Mouse (Mus musculus) midbrain, embryonic 14.5 days (tissue): ENCODE data around the gene Vps37d. TPM values are rescaled to one million over a fixed set of nuclear protein-coding genes. Genes with fewer than 3 reads are reported as not detected.
A peak's percentile ranks its signal among the peaks of the same experiment; 100 is the strongest.
"Not testable (repeated sequence)": the region's sequence is repeated elsewhere in the genome, so short reads cannot be mapped to it uniquely, and the experiment has no call there.

Experiments used
- ATAC-seq: fragments of 200-750 bp; cut with Nextera tagmentation; 2 replicates; pipeline ENCODE4 v1.8.0; 2017; ENCODE audit warnings: moderate number of reproducible peaks, moderate library complexity; ENCODE audit not compliant: low FRiP score, low TSS enrichment
- DNase-seq: peaks from one replicate; pipeline ENCODE4 v3.0.0-alpha.2; 2015
- H3K27ac ChIP-seq: fragments of 300-500 bp; sonication (generic); replicated peaks from 2 replicates; pipeline ENCODE4 v1.5.1; 2014; ENCODE audit warnings: mild to moderate bottlenecking, low read depth, low read length, moderate library complexity
- H3K27me3 ChIP-seq: fragments of 300-500 bp; sonication (generic); 2 replicates; pipeline ENCODE4 v1.6.1; 2014; ENCODE audit warnings: low read length, control low read depth, mixed read lengths; ENCODE audit not compliant: control insufficient read depth, insufficient read depth
- H3K36me3 ChIP-seq: fragments of 300-500 bp; sonication (generic); 2 replicates; pipeline ENCODE4 v1.6.1; 2014; ENCODE audit warnings: low read length, control low read depth; ENCODE audit not compliant: control insufficient read depth, insufficient read depth
- H3K4me1 ChIP-seq: fragments of 300-500 bp; sonication (generic); 2 replicates; pipeline ENCODE4 v1.6.1; 2014; ENCODE audit warnings: mild to moderate bottlenecking, antibody characterized with exemption, low read length, control low read depth; ENCODE audit not compliant: control insufficient read depth, insufficient read depth
- H3K4me2 ChIP-seq: fragments of 300-500 bp; sonication (generic); 2 replicates; pipeline ENCODE4 v1.6.1; 2014; ENCODE audit warnings: mild to moderate bottlenecking, low read length, moderate library complexity
- H3K4me3 ChIP-seq: fragments of 300-500 bp; sonication (generic); replicated peaks from 2 replicates; pipeline ENCODE4 v1.5.1; 2014; ENCODE audit warnings: low read depth, low read length
- H3K9ac ChIP-seq: fragments of 300-500 bp; sonication (generic); replicated peaks from 2 replicates; pipeline ENCODE4 v1.6.1; 2014; ENCODE audit warnings: mild to moderate bottlenecking, low read length, moderate library complexity
- H3K9me3 ChIP-seq: fragments of 300-500 bp; sonication (generic); 2 replicates; pipeline ENCODE4 v1.6.1; 2016; ENCODE audit warnings: low read length, control low read depth, mixed read lengths; ENCODE audit not compliant: control insufficient read depth
- WGBS: fragments of 180-500 bp; shearing (Covaris S2); extraction: QIAGEN DNeasy Blood & Tissue Kit; methylation state at CpG from one replicate; pipeline ENCODE4 v1.1.7; 2014; 5-methylcytosine and 5-hydroxymethylcytosine counted together
- polyA plus RNA-seq: library from polyadenylated mRNA; unstranded; fragments of >200 nt; fragmentation: Nextera tagmentation; extraction: Ambion mirVana; gene quantifications from 2 replicates; pipeline ENCODE4 v1.2.1, GENCODE M21; 2014

Vps37d gene
- polyA plus RNA-seq, 1 experiment from 2014 or later, result 33.4 TPM

GRCm38 (mm10) chr5:135070448-135070847 lies 7.6 kb downstream of the Vps37d start:
- 83% methylated on average over 3 of the region's 3 CpGs for WGBS
- Histone ChIP-seq H3K4me3 (no peak overlapping the region), H3K9me3 (no peaks in the 10 kb centered on the region), H3K27ac (no peak overlapping the region), H3K4me2 (no peak overlapping the region), H3K27me3 (no peaks in the 10 kb centered on the region), H3K36me3 (peaks cover 46% of the 10 kb centered on the region), H3K4me1 (peaks cover 2% of the 10 kb centered on the region), H3K9ac (no peak overlapping the region)
- no peak for DNase-seq
- no peak for ATAC-seq

DNA sequence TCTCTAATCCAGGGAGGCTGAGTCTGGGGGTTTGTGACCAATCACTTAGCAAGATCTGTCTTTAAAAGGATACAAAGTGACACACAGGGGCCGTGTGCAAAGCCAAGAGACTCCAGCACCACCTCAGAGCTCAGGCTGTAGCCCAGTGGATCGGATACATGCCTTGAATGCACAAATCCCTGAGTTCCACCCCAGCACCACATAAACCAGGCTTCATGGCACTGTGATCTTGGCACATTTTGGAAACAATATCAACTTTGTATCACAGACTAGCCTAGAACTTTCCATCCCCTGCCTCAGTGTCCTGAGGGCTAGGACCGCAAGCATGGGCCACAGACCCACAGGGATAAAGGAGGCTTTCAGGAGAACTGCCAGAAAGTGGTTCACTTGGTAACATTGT lies 12.1 kb downstream of the Vps37d start:
- WGBS, result 91% methylated on average over 3 of the region's 3 CpGs
- peaks cover 13% of the 10 kb centered on the region for H3K4me1 ChIP-seq
- no peak overlapping the region for H3K9ac ChIP-seq
- DNase-seq, result no peak
- no peak overlapping the region for H3K27ac ChIP-seq
- H3K4me3 ChIP-seq, result no peak overlapping the region
- H3K27me3 ChIP-seq, result no peaks in the 10 kb centered on the region
- no peak overlapping the region for H3K4me2 ChIP-seq
- H3K9me3 ChIP-seq, result no peaks in the 10 kb centered on the region
- ATAC-seq, result no peak
- H3K36me3 ChIP-seq, result peaks cover 12% of the 10 kb centered on the region; the same call in 1 of the 2 replicates

- Histone ChIP-seq H3K4me1 (peaks cover 13% of the 10 kb centered on the region), H3K9ac (peak within 1 kb of the TSS; percentile 81), H3K4me3 (peak within 1 kb of the TSS; percentile 88), H3K4me2 (peak within 1 kb of the TSS; percentile 90), H3K36me3 (peaks cover 23% of the 10 kb centered on the region), H3K27ac (peak within 1 kb of the TSS; percentile 74)
- 79% methylated on average over 9 of the region's 9 CpGs for WGBS
- not testable (repeated sequence) for DNase-seq, H3K9me3 ChIP-seq, H3K27me3 ChIP-seq, ATAC-seq
Observed at GRCm38 (mm10) chr5:135064909-135065446, 13.1 kb downstream of the Vps37d start, which contains the start of gene Bud23. Bud23 (minus strand) TSS chr5:135064959.

GRCm38 (mm10) chr5:135064382-135064766 lies 13.7 kb downstream of the Vps37d start:
- Histone ChIP-seq H3K27me3 (no peaks in the 10 kb centered on the region), H3K27ac (peak overlapping the region; percentile 74), H3K4me2 (peak overlapping the region; percentile 90), H3K9me3 (no peaks in the 10 kb centered on the region), H3K4me3 (peak overlapping the region; percentile 88), H3K4me1 (peaks cover 13% of the 10 kb centered on the region), H3K36me3 (peaks cover 29% of the 10 kb centered on the region), H3K9ac (peak overlapping the region; percentile 81)
- under 1% methylated on average over 40 of the region's 40 CpGs for WGBS
- no peak for DNase-seq
- peak; percentile 49 for ATAC-seq

DNA sequence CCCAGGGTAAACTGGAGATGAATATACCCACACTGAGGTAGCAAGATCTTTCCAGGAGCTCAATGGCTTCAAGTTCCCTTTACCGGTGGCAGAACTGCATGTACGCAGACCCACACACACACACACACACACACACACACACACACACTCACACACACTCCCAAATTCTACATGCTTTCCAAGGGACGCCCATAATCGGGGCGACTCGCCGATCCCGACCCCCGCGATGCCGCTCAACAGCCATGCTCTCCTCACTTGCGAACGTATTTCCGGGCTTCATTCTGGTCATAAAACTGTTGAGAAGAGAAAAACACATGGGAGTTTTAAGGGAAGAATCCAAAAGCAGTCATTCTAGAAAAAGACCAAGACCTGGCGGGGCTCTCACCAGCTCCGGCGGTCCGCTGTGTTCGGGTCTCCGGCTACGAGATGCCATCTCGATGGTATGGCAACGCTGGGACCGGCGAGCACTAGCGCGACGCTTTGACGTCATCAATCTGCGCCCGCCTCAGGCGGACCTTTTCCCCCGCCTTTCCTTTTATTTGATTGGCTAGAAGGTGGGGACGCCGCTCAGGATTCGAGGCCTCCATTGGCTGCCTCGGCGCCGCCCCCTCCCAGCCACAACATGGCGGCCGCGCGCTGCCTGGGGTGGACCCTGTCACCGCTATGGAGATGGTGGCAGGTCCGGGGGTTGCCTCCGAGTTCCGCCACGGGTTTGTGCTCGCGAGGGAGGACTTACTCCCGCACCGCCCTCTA lies 14.3 kb downstream of the Vps37d start, which contains the start of gene Dnajc30:
Gene Dnajc30, plus strand, starts transcription at position 574 of the 753 bp plus-strand sequence.
- H3K4me1 ChIP-seq, result peaks cover 13% of the 10 kb centered on the region
- peak within 1 kb of the TSS; percentile 90 for H3K4me2 ChIP-seq
- peak within 1 kb of the TSS; percentile 81 for H3K9ac ChIP-seq
- DNase-seq (peak; percentile 100), ATAC-seq (peak; percentile 95)
- H3K9me3 ChIP-seq, result no peaks in the 10 kb centered on the region
- WGBS, result under 1% methylated on average over 52 of the region's 52 CpGs
- H3K4me3 ChIP-seq, result peak within 1 kb of the TSS; percentile 88
- no peaks in the 10 kb centered on the region for H3K27me3 ChIP-seq
- H3K27ac ChIP-seq, result peak within 1 kb of the TSS; percentile 74
- H3K36me3 ChIP-seq, result peaks cover 33% of the 10 kb centered on the region

GRCm38 (mm10) chr5:135053356-135053755 lies 24.7 kb downstream of the Vps37d start:
- peaks cover 71% of the 10 kb centered on the region for H3K36me3 ChIP-seq
- WGBS, result 94% methylated on average over 12 of the region's 12 CpGs

GRCm38 (mm10) chr5:135049268-135049667 lies 28.8 kb downstream of the Vps37d start:
- H3K27me3 ChIP-seq, H3K9ac ChIP-seq, H3K9me3 ChIP-seq, ATAC-seq, H3K4me2 ChIP-seq, H3K4me3 ChIP-seq, H3K27ac ChIP-seq, H3K4me1 ChIP-seq, DNase-seq: not testable (repeated sequence)
- H3K36me3 ChIP-seq, result peaks cover 50% of the 10 kb centered on the region
- WGBS, result 92% methylated on average over 6 of the region's 6 CpGs

More at GRCm38 (mm10) chr5:135053356-135053755, 24.7 kb downstream of the Vps37d start:
- no peaks in the 10 kb centered on the region for H3K9me3 ChIP-seq
- no peak for DNase-seq
- H3K4me2 ChIP-seq, result no peak overlapping the region
- H3K27ac ChIP-seq, result no peak overlapping the region
- no peaks in the 10 kb centered on the region for H3K27me3 ChIP-seq
- ATAC-seq, result no peak
- H3K4me3 ChIP-seq, result no peak overlapping the region
- H3K4me1 ChIP-seq, result no peaks in the 10 kb centered on the region
- no peak overlapping the region for H3K9ac ChIP-seq

- DNase-seq (no peak), ATAC-seq (no peak)
- Histone ChIP-seq H3K4me2 (no peak overlapping the region), H3K27me3 (no peaks in the 10 kb centered on the region), H3K4me1 (no peaks in the 10 kb centered on the region), H3K4me3 (no peak overlapping the region), H3K36me3 (peaks cover 43% of the 10 kb centered on the region), H3K9ac (no peak overlapping the region), H3K9me3 (no peaks in the 10 kb centered on the region), H3K27ac (no peak overlapping the region)
- 91% methylated on average over 5 of the region's 5 CpGs for WGBS
Observed at GRCm38 (mm10) chr5:135048539-135048938, 29.5 kb downstream of the Vps37d start.
